15 mouse cellular contexts compared by ENCODE assay signal in the genomic region with DNA sequence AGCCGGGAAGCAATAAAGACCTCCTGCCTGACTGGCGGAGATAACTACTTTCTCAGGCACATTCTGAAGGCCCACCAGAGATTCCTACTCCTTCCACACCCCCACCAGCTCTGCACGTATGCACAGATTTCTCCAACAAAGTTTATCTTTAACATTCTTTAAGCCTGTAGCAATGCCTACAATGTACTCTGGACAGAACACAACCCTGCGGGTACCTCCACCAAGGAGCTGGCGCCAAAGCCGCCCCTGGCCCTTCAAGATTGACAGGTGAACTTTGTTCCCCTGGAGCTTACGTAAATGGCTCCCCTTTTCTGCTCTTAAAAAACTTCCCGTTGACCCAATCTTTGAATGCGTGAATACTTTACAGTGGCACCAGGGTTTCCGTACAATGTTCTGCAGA. TPM values are rescaled to one million over a fixed set of nuclear protein-coding genes. Genes with fewer than 3 reads are reported as not detected.
DNase-seq lines count a peak whose midpoint lies in the region; ATAC-seq and TF ChIP-seq lines count a peak whose summit lies in the region.
"Had no signal": no experiment of that assay in that cellular context is flagged by ENCODE, and none has a peak within 500 bp of the region (broad histone marks: within the 10 kb centered on the region; RNA-seq: fewer than 3 reads in every experiment).

No protein-coding gene starts in this region.

- H3K4me3 ChIP-seq in heart, embryonic 15.5 days = no peak overlapping the region
- H3K4me3 ChIP-seq in heart, adult 2 months = no peak overlapping the region
- H3K4me3 ChIP-seq in lung, embryonic 15.5 days = no peak overlapping the region
- H3K4me3 ChIP-seq in intestine, postnatal 0 days (ENCODE audit: low read depth, low read length) = no peak overlapping the region
- H3K4me3 ChIP-seq: neural tube, embryonic 12.5 days had no signal

- no peaks in the 10 kb centered on the region for H3K36me3 ChIP-seq in heart, embryonic 15.5 days
- H3K36me3 ChIP-seq in heart, adult 2 months (ENCODE audit: control insufficient read depth, insufficient read depth, low read length) = no peaks in the 10 kb centered on the region
- H3K36me3 ChIP-seq in lung, embryonic 15.5 days = no peaks in the 10 kb centered on the region
- H3K36me3 ChIP-seq in intestine, postnatal 0 days (ENCODE audit: control insufficient read depth, insufficient read depth) = no peaks in the 10 kb centered on the region
- H3K36me3 ChIP-seq: neural tube, embryonic 12.5 days had no signal

- no peak for DNase-seq in heart, adult 2 months
- no peak for DNase-seq in lung, postnatal 4 days
- DNase-seq in yolk sac, embryonic 10.5 days (ENCODE audit: low spot score) = peak; percentile 85
- DNase-seq in layer of hippocampus, postnatal 25 days (ENCODE audit: extremely low spot score in 1 of 2, low spot score in 1 of 2) = no peak
- DNase-seq in left cerebral cortex, postnatal 10 days (ENCODE audit: extremely low spot score in 1 of 2, low spot score in 2 of 2) = no peak
- DNase-seq: cerebellum, adult 2 months; heart, postnatal 14 days; retina, postnatal 1 day; thymus, adult 2 months had no signal

- no peak overlapping the region for H3K9ac ChIP-seq in heart, embryonic 15.5 days
- no peak overlapping the region for H3K9ac ChIP-seq in heart, adult 2 months (ENCODE audit: low read depth, low read length)
- no peak overlapping the region for H3K9ac ChIP-seq in lung, embryonic 15.5 days
- H3K9ac ChIP-seq in intestine, postnatal 0 days (ENCODE audit: low read depth, low read length) = no peak overlapping the region
- H3K9ac ChIP-seq: neural tube, embryonic 12.5 days had no signal

- no peaks in the 10 kb centered on the region for H3K27me3 ChIP-seq in heart, embryonic 15.5 days
- H3K27me3 ChIP-seq in heart, adult 2 months (ENCODE audit: control insufficient read depth, insufficient read depth, low read length) = no peaks in the 10 kb centered on the region
- no peaks in the 10 kb centered on the region for H3K27me3 ChIP-seq in lung, embryonic 15.5 days
- no peaks in the 10 kb centered on the region for H3K27me3 ChIP-seq in intestine, postnatal 0 days (replicated peaks; ENCODE audit: control insufficient read depth, insufficient read depth, low read length)
- H3K27me3 ChIP-seq: neural tube, embryonic 12.5 days had no signal

- ATAC-seq in heart, embryonic 15.5 days (replicated peaks; ENCODE audit: insufficient number of reproducible peaks, insufficient read depth, low FRiP score, low read depth) = no peak
- no peak for ATAC-seq in lung, embryonic 15.5 days (ENCODE audit: borderline replicate concordance, extremely low read depth, low FRiP score, low TSS enrichment)
- no peak for ATAC-seq in intestine, postnatal 0 days
- ATAC-seq: midbrain, embryonic 16.5 days had no signal

- H3K4me2 ChIP-seq in heart, embryonic 15.5 days = no peak overlapping the region
- no peak overlapping the region for H3K4me2 ChIP-seq in lung, embryonic 15.5 days
- 0 out of 2 replicates have a peak overlapping the region, but pooled peaks have one; percentile 13 for H3K4me2 ChIP-seq in intestine, postnatal 0 days (replicated peaks; ENCODE audit: low read depth)
- H3K4me2 ChIP-seq: neural tube, embryonic 12.5 days had no signal

- peak overlapping the region; percentile 41 for H3K27ac ChIP-seq in heart, embryonic 15.5 days
- H3K27ac ChIP-seq in heart, adult 2 months = no peak overlapping the region
- peak overlapping the region; percentile 30 for H3K27ac ChIP-seq in lung, embryonic 15.5 days
- no peak overlapping the region for H3K27ac ChIP-seq in intestine, postnatal 0 days (ENCODE audit: low read depth, low read length)
- H3K27ac ChIP-seq: neural tube, embryonic 12.5 days had no signal

- no peak for TF ChIP-seq CTCF in heart, adult 2 months (IDR thresholded peaks at IDR 0.05)
- no peak for TF ChIP-seq CTCF in intestine, postnatal 0 days (IDR thresholded peaks at IDR 0.05; ENCODE audit: low read depth)

- intact Hi-C loops in heart, adult 2 months (cut with DNase I) = loop anchor here (5.0 kb wide), 1 partner anchor 197 kb away; no protein-coding TSS in a partner anchor
- intact Hi-C loops in left cerebral cortex, postnatal 10 days (cut with DNase I) = no loop called here

- no peaks in the 10 kb centered on the region for H3K79me2 ChIP-seq in heart, adult 2 months (replicated peaks; ENCODE audit: control insufficient read depth, insufficient read depth, low read length)

- no peak for TF ChIP-seq POLR2A in heart, adult 2 months (IDR thresholded peaks at IDR 0.05; ENCODE audit: insufficient read depth, low read depth, low read length)

- TF ChIP-seq EP300 in heart, adult 2 months (IDR thresholded peaks at IDR 0.05; ENCODE audit: insufficient read depth, low read depth, low read length) = no peak

- 44% methylated on average over 10 of the region's 10 CpGs for WGBS in heart, embryonic 15.5 days
- WGBS in heart, adult 2 months = 80% methylated on average over 10 of the region's 10 CpGs
- WGBS in lung, embryonic 15.5 days = 44% methylated on average over 10 of the region's 10 CpGs
- 25% methylated on average over 10 of the region's 10 CpGs for WGBS in intestine, postnatal 0 days

- peaks cover 56% of the 10 kb centered on the region for H3K4me1 ChIP-seq in heart, embryonic 15.5 days (replicated peaks)
- peaks cover 12% of the 10 kb centered on the region for H3K4me1 ChIP-seq in heart, adult 2 months (ENCODE audit: control insufficient read depth, insufficient read depth, low read length)
- peaks cover 63% of the 10 kb centered on the region for H3K4me1 ChIP-seq in lung, embryonic 15.5 days
- H3K4me1 ChIP-seq in intestine, postnatal 0 days (replicated peaks; ENCODE audit: control insufficient read depth, insufficient read depth, low read length) = peaks cover 9% of the 10 kb centered on the region

- no peaks in the 10 kb centered on the region for H3K9me3 ChIP-seq in heart, embryonic 15.5 days (replicated peaks)
- H3K9me3 ChIP-seq in lung, embryonic 15.5 days = no peaks in the 10 kb centered on the region
- no peaks in the 10 kb centered on the region for H3K9me3 ChIP-seq in intestine, postnatal 0 days (ENCODE audit: control insufficient read depth)
- H3K9me3 ChIP-seq: neural tube, embryonic 12.5 days had no signal

RNA-seq across cellular contexts. Expression of a gene that starts 3.1 kb away (rescaled TPM):
- 17.0 and 18.7 TPM in 2 replicates for polyA plus RNA-seq in heart, embryonic 15.5 days (2015; fragmentation: Nextera tagmentation; extraction: Ambion mirVana)
- 1 to 10 TPM in 1 of 2 experiments, under 1 TPM in 1; 0.89 to 2.1 TPM for total RNA-seq in heart, adult 2 months (2021)
- polyA plus RNA-seq in heart, adult 2 months (2012; rRNA removed) = 12.8 and 18.0 TPM in 2 replicates
- 22.8 and 28.3 TPM in 2 replicates for polyA plus RNA-seq in lung, embryonic 15.5 days (2015; fragmentation: Nextera tagmentation; extraction: Ambion mirVana)
- polyA plus RNA-seq in intestine, postnatal 0 days (2015; fragmentation: Nextera tagmentation; extraction: Ambion mirVana) = 26.7 and 33.0 TPM in 2 replicates
- total RNA-seq in layer of hippocampus, postnatal 25 days (2021) = 1 to 10 TPM; 5.8 to 6.7 TPM
- 1 to 10 TPM; 4.8 to 7.2 TPM for total RNA-seq in left cerebral cortex, postnatal 10 days (2021)

RNA-seq across cellular contexts. Expression of a gene that starts 30.7 kb away (rescaled TPM):
- 4.6 and 4.8 TPM in 2 replicates for polyA plus RNA-seq in heart, embryonic 15.5 days (2015; fragmentation: Nextera tagmentation; extraction: Ambion mirVana)
- 1 to 10 TPM; 1.1 to 1.3 TPM for total RNA-seq in heart, adult 2 months (2021)
- polyA plus RNA-seq in heart, adult 2 months (2012; rRNA removed) = 1.8 TPM in 1 of 2 replicates, not detected in the other
- polyA plus RNA-seq in lung, embryonic 15.5 days (2015; fragmentation: Nextera tagmentation; extraction: Ambion mirVana) = 2.5 and 5.1 TPM in 2 replicates
- polyA plus RNA-seq in intestine, postnatal 0 days (2015; fragmentation: Nextera tagmentation; extraction: Ambion mirVana) = 3.0 TPM in 2 replicates
- total RNA-seq in layer of hippocampus, postnatal 25 days (2021) = not detected
- total RNA-seq in left cerebral cortex, postnatal 10 days (2021) = not detected
- total RNA-seq: megakaryocyte progenitor cell, adult 5-6 weeks had no signal

Comparison
In these comparisons a context has a peak if more than half of its experiments do, and no peak if none do; other contexts are left out.
1. H3K27ac ChIP-seq: peak in heart, embryonic 15.5 days (single experiment) and lung, embryonic 15.5 days (single experiment); none in heart, adult 2 months (single experiment) and intestine, postnatal 0 days (single experiment).